Mouse (Mus musculus): ENCODE data around the gene Rps29. TPM values are rescaled to one million over a fixed set of nuclear protein-coding genes. Genes with fewer than 3 reads are reported as not detected.
"Not testable (repeated sequence)": the region's sequence is repeated elsewhere in the genome, so short reads cannot be mapped to it uniquely, and the experiment has no call there.

Gene Rps29
- 999 and 1,027 TPM in 2 replicates for polyA plus RNA-seq (2015; fragmentation: Nextera tagmentation; extraction: Ambion mirVana)

DNA sequence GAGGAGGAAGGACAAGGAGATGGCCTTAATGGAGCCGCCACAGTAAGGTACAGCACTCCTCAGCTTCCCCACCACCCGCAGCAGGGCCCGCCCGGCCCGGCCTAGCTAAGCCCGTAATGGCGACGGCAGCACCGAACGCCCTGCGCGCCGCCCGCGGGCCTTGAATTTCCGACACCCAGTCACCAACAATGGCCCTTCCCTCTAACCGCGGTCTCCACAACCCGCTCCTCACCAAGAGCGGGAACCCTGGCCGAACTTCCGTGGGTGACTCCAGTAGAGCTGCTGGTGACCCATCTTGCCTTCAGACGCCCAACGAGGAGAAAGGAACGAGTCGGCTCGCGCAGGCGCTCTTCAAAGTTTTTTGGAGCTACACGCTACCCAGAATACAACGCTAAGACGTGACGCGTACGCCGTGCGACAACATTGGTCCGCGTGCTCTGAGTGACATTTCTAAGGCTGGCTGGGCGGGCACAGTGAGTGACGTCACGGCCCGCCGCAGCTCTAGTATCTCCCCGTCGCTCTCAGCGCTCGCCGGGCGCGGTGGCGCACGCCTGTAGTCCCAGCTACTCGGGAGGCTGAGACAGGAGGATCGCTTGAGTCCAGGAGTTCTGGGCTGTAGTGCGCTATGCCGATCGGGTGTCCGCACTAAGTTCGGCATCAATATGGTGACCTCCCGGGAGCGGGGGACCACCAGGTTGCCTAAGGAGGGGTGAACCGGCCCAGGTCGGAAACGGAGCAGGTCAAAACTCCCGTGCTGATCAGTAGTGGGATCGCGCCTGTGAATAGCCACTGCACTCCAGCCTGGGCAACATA lies at the start of gene Rps29:
Gene Rps29 (minus strand): TSS at position 422 of the 813 bp plus-strand sequence.
- WGBS, result under 1% methylated on average over 56 of the region's 68 CpGs
- H3K9me3 ChIP-seq (replicated peaks; ENCODE audit: control insufficient read depth, low read length); H3K4me1 ChIP-seq (ENCODE audit: control insufficient read depth, insufficient read depth, low read length); H3K27me3 ChIP-seq (ENCODE audit: control insufficient read depth, insufficient read depth, low read length): not testable (repeated sequence)
- Histone ChIP-seq H3K4me3 (ENCODE audit: low read length) (peak within 1 kb of the TSS; percentile 76), H3K9ac (ENCODE audit: low read length) (peak within 1 kb of the TSS; percentile 88), H3K27ac (ENCODE audit: low read length) (peak within 1 kb of the TSS; percentile 96), H3K36me3 (ENCODE audit: control insufficient read depth, insufficient read depth) (peaks cover 16% of the 10 kb centered on the region), H3K4me2 (ENCODE audit: low read depth, low read length) (peak within 1 kb of the TSS; percentile 69)
- ATAC-seq (replicated peaks; ENCODE audit: extremely low read depth, insufficient read depth, low FRiP score), result peak; percentile 98

DNA sequence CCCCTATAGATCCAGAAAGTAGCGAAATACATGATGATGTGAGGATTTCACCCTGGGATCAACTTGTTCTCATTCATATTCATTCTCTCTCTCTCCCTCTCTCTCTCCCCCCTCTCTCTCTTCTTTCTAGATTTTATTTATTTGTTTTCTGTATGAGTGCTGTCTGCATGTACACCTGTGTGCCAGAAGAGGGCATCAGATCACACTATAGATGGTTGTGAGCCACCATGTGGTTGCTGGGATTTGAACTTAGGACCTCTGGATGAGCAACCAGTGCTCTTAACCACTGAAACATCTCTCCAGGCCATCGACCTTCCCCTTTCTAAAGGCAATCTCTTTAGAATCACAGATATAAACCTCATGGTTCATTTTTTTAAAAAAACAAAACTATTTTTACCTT lies 49.5 kb upstream of the Rps29 start:
- 87% methylated on average over 2 of the region's 2 CpGs for WGBS
- H3K36me3 ChIP-seq (ENCODE audit: control insufficient read depth, insufficient read depth), result peaks cover 15% of the 10 kb centered on the region
- no peaks in the 10 kb centered on the region for H3K27me3 ChIP-seq (ENCODE audit: control insufficient read depth, insufficient read depth, low read length)
- no peaks in the 10 kb centered on the region for H3K4me1 ChIP-seq (ENCODE audit: control insufficient read depth, insufficient read depth, low read length)
- ATAC-seq (replicated peaks; ENCODE audit: extremely low read depth, insufficient read depth, low FRiP score), result no peak
- no peak overlapping the region for H3K4me2 ChIP-seq (ENCODE audit: low read depth, low read length)
- H3K27ac ChIP-seq (ENCODE audit: low read length), result no peak overlapping the region
- H3K9me3 ChIP-seq (replicated peaks; ENCODE audit: control insufficient read depth, low read length), result no peaks in the 10 kb centered on the region
- no peak overlapping the region for H3K4me3 ChIP-seq (ENCODE audit: low read length)
- no peak overlapping the region for H3K9ac ChIP-seq (ENCODE audit: low read length)

DNA sequence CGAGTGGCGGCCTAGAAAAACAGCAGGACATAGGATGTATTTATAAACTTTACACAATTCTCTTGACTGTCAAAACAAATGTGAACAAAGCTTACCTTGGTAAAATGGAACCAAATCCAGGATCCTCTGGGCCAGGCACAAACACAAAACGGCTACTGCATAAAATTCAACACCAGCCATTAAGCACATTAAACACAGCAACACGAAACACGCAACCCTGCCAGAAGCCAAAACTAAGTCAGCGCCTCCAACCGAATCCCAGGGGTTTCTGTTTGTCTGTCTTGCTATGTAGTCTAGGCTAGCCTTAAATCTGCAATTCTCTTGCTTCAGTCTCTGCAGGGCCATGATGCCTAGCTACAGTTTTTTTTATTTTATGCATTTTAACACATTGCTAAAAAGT lies 48.9 kb upstream of the Rps29 start:
- no peak for ATAC-seq (replicated peaks; ENCODE audit: extremely low read depth, insufficient read depth, low FRiP score)
- peaks cover 13% of the 10 kb centered on the region for H3K36me3 ChIP-seq (ENCODE audit: control insufficient read depth, insufficient read depth)
- H3K4me1 ChIP-seq (ENCODE audit: control insufficient read depth, insufficient read depth, low read length), result no peaks in the 10 kb centered on the region
- H3K9ac ChIP-seq (ENCODE audit: low read length), result no peak overlapping the region
- no peak overlapping the region for H3K27ac ChIP-seq (ENCODE audit: low read length)
- H3K4me3 ChIP-seq (ENCODE audit: low read length), result no peak overlapping the region
- 98% methylated on average over 7 of the region's 7 CpGs for WGBS
- H3K4me2 ChIP-seq (ENCODE audit: low read depth, low read length), result no peak overlapping the region
- no peaks in the 10 kb centered on the region for H3K27me3 ChIP-seq (ENCODE audit: control insufficient read depth, insufficient read depth, low read length)
- no peaks in the 10 kb centered on the region for H3K9me3 ChIP-seq (replicated peaks; ENCODE audit: control insufficient read depth, low read length)

DNA sequence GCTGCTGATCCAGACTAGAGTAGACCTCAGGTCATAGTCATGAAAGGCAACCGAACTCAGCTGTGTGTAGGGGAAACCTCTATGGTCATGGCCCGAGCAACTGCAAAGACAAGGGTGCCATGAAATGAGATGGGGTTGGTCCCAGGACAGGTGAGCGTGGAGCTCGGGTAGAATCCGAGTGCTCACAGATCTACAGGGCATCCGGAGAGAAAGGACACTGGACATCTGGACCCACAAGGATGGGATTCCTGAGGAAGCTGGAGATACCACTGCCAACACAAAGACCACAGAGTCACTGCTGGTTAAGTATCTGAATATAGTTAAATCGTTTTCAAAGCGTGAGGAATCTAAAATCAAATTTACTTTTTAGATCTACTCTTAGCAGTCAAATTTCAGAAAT lies 48.4 kb upstream of the Rps29 start:
- Histone ChIP-seq H3K27me3 (ENCODE audit: control insufficient read depth, insufficient read depth, low read length) (no peaks in the 10 kb centered on the region), H3K9me3 (replicated peaks; ENCODE audit: control insufficient read depth, low read length) (no peaks in the 10 kb centered on the region), H3K36me3 (ENCODE audit: control insufficient read depth, insufficient read depth) (peaks cover 13% of the 10 kb centered on the region), H3K4me1 (ENCODE audit: control insufficient read depth, insufficient read depth, low read length) (no peaks in the 10 kb centered on the region), H3K27ac (ENCODE audit: low read length) (no peak overlapping the region), H3K9ac (ENCODE audit: low read length) (no peak overlapping the region), H3K4me3 (ENCODE audit: low read length) (no peak overlapping the region), H3K4me2 (ENCODE audit: low read depth, low read length) (no peak overlapping the region)
- WGBS, result 90% methylated on average over 8 of the region's 8 CpGs
- no peak for ATAC-seq (replicated peaks; ENCODE audit: extremely low read depth, insufficient read depth, low FRiP score)

DNA sequence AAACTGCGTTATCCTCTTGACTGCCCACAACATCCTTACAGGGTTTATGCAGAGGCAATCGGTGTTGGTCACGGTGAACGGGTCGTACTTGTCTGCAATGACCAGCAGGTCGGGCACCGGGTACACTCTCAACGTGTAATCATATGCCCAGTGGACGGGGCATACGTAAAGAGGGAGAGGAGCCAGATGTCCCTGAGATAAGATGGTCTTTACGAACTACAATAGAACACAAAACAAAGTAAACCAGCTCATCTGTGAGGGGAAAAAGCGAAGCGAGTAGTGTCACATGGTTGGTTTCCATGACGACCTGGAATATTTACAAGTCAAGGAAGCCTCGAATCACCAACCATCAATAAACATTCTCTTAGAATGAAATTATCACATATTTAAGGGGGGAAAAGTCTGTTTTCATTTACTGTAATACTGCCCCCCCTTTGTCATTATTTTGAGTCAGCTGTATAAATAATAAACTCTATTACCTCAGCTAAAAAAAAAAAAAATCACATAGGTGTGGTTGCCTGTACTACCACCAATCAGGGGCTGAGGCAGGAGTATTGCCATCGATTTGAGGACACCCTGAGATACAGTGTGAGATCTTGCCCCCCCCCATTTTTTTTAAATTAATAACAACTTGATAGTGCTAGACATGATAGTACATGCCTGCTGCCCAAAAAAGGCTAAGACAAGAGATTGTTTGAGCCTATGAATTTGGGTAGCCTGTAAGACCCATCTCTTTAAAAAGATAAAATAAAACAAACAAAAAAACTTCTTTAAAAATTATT lies 45.3 kb upstream of the Rps29 start, which contains the start of gene Gm49384:
Gene Gm49384 (minus strand): TSS at position 216 of the 782 bp plus-strand sequence.
- Histone ChIP-seq H3K9ac (ENCODE audit: low read length) (no peak within 1 kb of the TSS), H3K4me3 (ENCODE audit: low read length) (no peak within 1 kb of the TSS), H3K27me3 (ENCODE audit: control insufficient read depth, insufficient read depth, low read length) (no peaks in the 10 kb centered on the region), H3K9me3 (replicated peaks; ENCODE audit: control insufficient read depth, low read length) (no peaks in the 10 kb centered on the region), H3K4me2 (ENCODE audit: low read depth, low read length) (no peak within 1 kb of the TSS), H3K4me1 (ENCODE audit: control insufficient read depth, insufficient read depth, low read length) (peaks cover 4% of the 10 kb centered on the region), H3K27ac (ENCODE audit: low read length) (no peak within 1 kb of the TSS), H3K36me3 (ENCODE audit: control insufficient read depth, insufficient read depth) (peaks cover 16% of the 10 kb centered on the region)
- WGBS, result 86% methylated on average over 16 of the region's 16 CpGs
- no peak for ATAC-seq (replicated peaks; ENCODE audit: extremely low read depth, insufficient read depth, low FRiP score)

DNA sequence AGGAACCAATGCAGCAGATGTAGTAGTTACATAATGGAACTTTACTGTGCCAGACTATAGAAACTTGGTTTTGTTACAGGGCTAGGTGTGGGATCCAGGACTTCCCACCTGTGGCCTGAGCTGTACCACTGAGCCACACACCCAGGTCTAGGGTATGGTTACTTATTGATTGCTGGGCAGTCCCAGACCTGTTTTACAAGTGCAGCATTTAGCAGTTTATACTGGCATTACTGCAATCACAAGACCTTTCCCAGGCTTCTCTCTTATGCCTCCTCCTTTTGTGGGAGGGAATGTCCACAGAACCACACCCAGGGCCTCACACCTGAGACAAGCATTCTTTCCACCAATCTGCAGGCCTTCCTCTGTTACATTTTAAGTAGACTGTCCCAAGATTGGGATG lies 40.0 kb upstream of the Rps29 start:
- ATAC-seq (replicated peaks; ENCODE audit: extremely low read depth, insufficient read depth, low FRiP score), result no peak
- no peaks in the 10 kb centered on the region for H3K27me3 ChIP-seq (ENCODE audit: control insufficient read depth, insufficient read depth, low read length)
- H3K4me1 ChIP-seq (ENCODE audit: control insufficient read depth, insufficient read depth, low read length), result peaks cover 21% of the 10 kb centered on the region
- H3K9ac ChIP-seq (ENCODE audit: low read length), result peak overlapping the region; percentile 96
- no peak overlapping the region for H3K4me3 ChIP-seq (ENCODE audit: low read length)
- 0 out of 2 replicates have a peak overlapping the region, but pooled peaks have one; percentile 26 for H3K4me2 ChIP-seq (ENCODE audit: low read depth, low read length)
- H3K9me3 ChIP-seq (replicated peaks; ENCODE audit: control insufficient read depth, low read length), result no peaks in the 10 kb centered on the region
- no peak overlapping the region for H3K27ac ChIP-seq (ENCODE audit: low read length)
- peaks cover 15% of the 10 kb centered on the region for H3K36me3 ChIP-seq (ENCODE audit: control insufficient read depth, insufficient read depth)

- peak; percentile 12; the same call in 1 of the 2 replicates for ATAC-seq (replicated peaks; ENCODE audit: extremely low read depth, insufficient read depth, low FRiP score)
- H3K9ac ChIP-seq (ENCODE audit: low read length), result peak within 1 kb of the TSS; percentile 96
- peak within 1 kb of the TSS; percentile 94 for H3K27ac ChIP-seq (ENCODE audit: low read length)
- no peaks in the 10 kb centered on the region for H3K27me3 ChIP-seq (ENCODE audit: control insufficient read depth, insufficient read depth, low read length)
- WGBS, result under 1% methylated on average over 18 of the region's 18 CpGs
- H3K4me2 ChIP-seq (ENCODE audit: low read depth, low read length), result peak within 1 kb of the TSS; percentile 99
- peak within 1 kb of the TSS; percentile 100 for H3K4me3 ChIP-seq (ENCODE audit: low read length)
- H3K36me3 ChIP-seq (ENCODE audit: control insufficient read depth, insufficient read depth), result peaks cover 16% of the 10 kb centered on the region
- no peaks in the 10 kb centered on the region for H3K9me3 ChIP-seq (replicated peaks; ENCODE audit: control insufficient read depth, low read length)
- peaks cover 21% of the 10 kb centered on the region for H3K4me1 ChIP-seq (ENCODE audit: control insufficient read depth, insufficient read depth, low read length)
Observed at GRCm38 (mm10) chr12:69198164-69198535, 39.2 kb upstream of the Rps29 start, which contains the start of gene Dnaaf2. Gene Dnaaf2 (minus strand): TSS chr12:69198429.

GRCm38 (mm10) chr12:69197378-69198163 lies 38.6 kb upstream of the Rps29 start:
- ATAC-seq (replicated peaks; ENCODE audit: extremely low read depth, insufficient read depth, low FRiP score), result peak; percentile 71
- Histone ChIP-seq H3K4me2 (ENCODE audit: low read depth, low read length) (peak overlapping the region; percentile 99), H3K9me3 (replicated peaks; ENCODE audit: control insufficient read depth, low read length) (no peaks in the 10 kb centered on the region), H3K27ac (ENCODE audit: low read length) (peak overlapping the region; percentile 94), H3K27me3 (ENCODE audit: control insufficient read depth, insufficient read depth, low read length) (no peaks in the 10 kb centered on the region), H3K4me3 (ENCODE audit: low read length) (peak overlapping the region; percentile 100), H3K9ac (ENCODE audit: low read length) (peak overlapping the region; percentile 96), H3K4me1 (ENCODE audit: control insufficient read depth, insufficient read depth, low read length) (peaks cover 21% of the 10 kb centered on the region), H3K36me3 (ENCODE audit: control insufficient read depth, insufficient read depth) (peaks cover 17% of the 10 kb centered on the region)
- under 1% methylated on average over 88 of the region's 94 CpGs for WGBS

Measured in heart, embryonic 16.5 days (tissue).